Mouse (Mus musculus) bone marrow, adult 2 months (tissue): ENCODE measurements around the gene Atf7. TPM values are rescaled to one million over a fixed set of nuclear protein-coding genes. Genes with fewer than 3 reads are reported as not detected.
"Not testable (repeated sequence)": the region's sequence is repeated elsewhere in the genome, so short reads cannot be mapped to it uniquely, and the experiment has no call there.

Experiments used
- H3K27ac ChIP-seq: fragments of 200-500 bp; 2 replicates; pipeline ENCODE4 v1.5.1; 2012; ENCODE audit warnings: low read depth, mild to moderate bottlenecking, control low read depth, inconsistent platforms, low read length; ENCODE audit not compliant: control insufficient read depth, poor library complexity, insufficient read depth
- H3K4me1 ChIP-seq: fragments of 200-500 bp; 2 replicates; pipeline ENCODE4 v1.6.1; 2011; ENCODE audit warnings: low read length; ENCODE audit not compliant: control insufficient read depth, insufficient read depth
- H3K4me3 ChIP-seq: fragments of 200-500 bp; replicated peaks from 2 replicates; pipeline ENCODE3; 2011; ENCODE audit warnings: mild to moderate bottlenecking, low read depth, low read length, control low read depth; ENCODE audit not compliant: control insufficient read depth
- CTCF ChIP-seq: fragments of 200-500 bp; IDR thresholded peaks from 2 replicates; pipeline ENCODE4 v1.5.1; 2011; ENCODE audit warnings: low read length, control low read depth; ENCODE audit not compliant: control insufficient read depth, insufficient read depth
- POLR2A ChIP-seq: fragments of 200-500 bp; IDR thresholded peaks from 2 replicates; pipeline ENCODE4 v1.6.1; 2011; ENCODE audit warnings: low read depth, mild to moderate bottlenecking, control low read depth, low read length, borderline replicate concordance; ENCODE audit not compliant: control insufficient read depth
- WGBS: fragments of 180-500 bp; shearing (Covaris S2); methylation state at CpG from one replicate; pipeline ENCODE4 v1.1.7; 2018; 5-methylcytosine and 5-hydroxymethylcytosine counted together
- polyA plus RNA-seq: library from polyadenylated mRNA; stranded (reverse); fragments of >200 nt; gene quantifications from 2 replicates; pipeline ENCODE4 v1.2.4, GENCODE M21; 2011; ENCODE audit warnings: low replicate concordance; ENCODE audit not compliant: missing spikeins, insufficient read depth, insufficient read length

The Atf7 gene
- polyA plus RNA-seq, 1 experiment, result 45.2 TPM

DNA sequence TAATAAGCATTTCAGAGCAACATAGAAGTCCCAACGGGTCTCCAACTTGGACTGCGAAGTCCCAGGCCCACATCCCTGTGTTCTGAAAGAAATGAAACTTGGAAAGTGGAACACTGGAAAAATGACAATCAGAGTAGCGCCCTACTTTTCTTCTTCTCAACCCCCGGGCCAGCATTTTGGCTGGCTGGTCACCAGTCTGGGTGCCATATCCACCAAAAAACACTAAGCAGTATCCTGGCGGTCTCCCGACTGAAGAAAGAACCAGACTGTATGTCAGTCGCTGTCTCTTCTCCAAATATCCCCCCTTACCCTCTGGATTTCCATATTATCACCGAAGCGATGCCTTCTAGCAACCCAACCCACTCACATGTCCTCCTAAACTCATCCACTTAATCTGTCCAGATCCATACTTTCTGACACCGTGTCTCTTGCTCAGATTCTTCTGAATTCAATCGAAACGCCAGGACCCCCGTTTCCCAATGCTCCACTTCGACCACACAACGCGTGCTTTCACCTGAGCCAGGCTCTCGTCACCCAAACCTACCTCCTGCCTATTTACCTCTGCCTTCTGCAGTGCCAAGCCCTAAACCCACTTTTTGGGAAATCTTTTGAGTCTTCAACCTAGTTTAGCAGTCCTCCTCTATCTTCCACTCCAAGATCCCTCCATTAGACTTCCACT, 834 bp downstream of the Atf7 start:
- H3K4me1 ChIP-seq, result no peaks in the 10 kb centered on the region; the same call in 1 of the 2 replicates
- H3K27ac ChIP-seq, result peak overlapping the region; percentile 45; the same call in 1 of the 2 replicates
- H3K4me3 ChIP-seq, result peak overlapping the region; percentile 91
- WGBS, result 2% methylated on average over 17 of the region's 17 CpGs
- TF ChIP-seq CTCF, result no peak
- no peak for TF ChIP-seq POLR2A

- Histone ChIP-seq H3K4me1 (no peaks in the 10 kb centered on the region; the same call in 1 of the 2 replicates), H3K4me3 (no peak overlapping the region), H3K27ac (no peak overlapping the region)
- whole genome bisulfite sequencing, result 58% methylated on average over 3 of the region's 3 CpGs
- no peak for TF ChIP-seq POLR2A
- TF ChIP-seq CTCF, result no peak
These were observed 2.1 kb downstream of the Atf7 start for GRCm38 (mm10) chr15:102623121-102623520.

DNA sequence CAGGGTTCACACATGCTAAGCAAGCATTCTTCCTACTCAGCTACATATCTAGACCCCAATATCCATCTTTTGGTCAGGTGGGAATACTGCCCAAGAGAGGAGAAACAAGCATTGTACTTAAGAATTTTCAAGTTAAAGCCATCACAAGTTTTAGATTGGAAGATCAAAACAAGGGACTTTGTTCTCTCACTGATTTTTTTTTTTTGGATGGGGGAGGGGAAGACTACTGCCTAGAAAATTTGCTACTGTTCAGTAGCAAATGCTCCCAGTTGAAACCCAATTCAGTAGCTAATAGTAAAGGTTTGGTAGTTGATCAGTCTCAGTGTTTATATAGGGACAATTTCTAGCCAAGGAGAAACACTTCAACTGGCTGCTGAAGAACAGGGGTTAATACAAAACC, 2.7 kb downstream of the Atf7 start:
- Histone ChIP-seq H3K4me3 (no peak overlapping the region), H3K4me1 (no peaks in the 10 kb centered on the region; the same call in 1 of the 2 replicates), H3K27ac (no peak overlapping the region)
- no peak for TF ChIP-seq CTCF
- no peak for TF ChIP-seq POLR2A

DNA sequence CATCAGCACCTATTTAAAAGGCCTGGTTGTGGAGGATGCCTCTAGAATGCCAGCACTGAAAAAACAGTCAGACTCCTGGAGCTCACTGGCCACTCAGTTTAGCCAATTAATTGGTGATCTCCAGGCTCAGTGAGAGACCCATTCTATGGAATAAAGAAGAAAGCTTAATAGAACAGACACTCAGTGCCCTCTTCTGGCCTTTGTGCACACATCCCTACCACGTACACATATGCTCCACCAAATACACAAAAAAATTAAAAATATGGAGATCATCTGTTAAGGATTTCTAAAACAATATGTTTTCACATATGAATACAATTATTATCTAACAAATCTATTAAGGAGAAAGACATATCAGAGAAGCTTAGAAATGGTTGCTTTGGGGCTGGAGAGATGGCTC, 4.5 kb downstream of the Atf7 start:
- WGBS, result 76% methylated on average over 1 of the region's 1 CpGs
- Histone ChIP-seq H3K4me1 (no peaks in the 10 kb centered on the region; the same call in 1 of the 2 replicates), H3K27ac (no peak overlapping the region), H3K4me3 (no peak overlapping the region)
- TF ChIP-seq POLR2A (no peak), CTCF (no peak)

- TF ChIP-seq CTCF (no peak), POLR2A (no peak)
- no peaks in the 10 kb centered on the region; the same call in 1 of the 2 replicates for H3K4me1 ChIP-seq
- H3K4me3 ChIP-seq, result no peak overlapping the region
- no peak overlapping the region for H3K27ac ChIP-seq
- 85% methylated on average over 5 of the region's 5 CpGs for WGBS
These were observed 5.8 kb downstream of the Atf7 start for GRCm38 (mm10) chr15:102619486-102619885.

- Histone ChIP-seq H3K4me3 (no peak overlapping the region), H3K4me1 (no peaks in the 10 kb centered on the region; the same call in 1 of the 2 replicates), H3K27ac (no peak overlapping the region)
- TF ChIP-seq POLR2A (no peak), CTCF (no peak)
- 4% methylated on average over 1 of the region's 1 CpGs for WGBS
These were observed 7.6 kb downstream of the Atf7 start for GRCm38 (mm10) chr15:102617654-102618053.

DNA sequence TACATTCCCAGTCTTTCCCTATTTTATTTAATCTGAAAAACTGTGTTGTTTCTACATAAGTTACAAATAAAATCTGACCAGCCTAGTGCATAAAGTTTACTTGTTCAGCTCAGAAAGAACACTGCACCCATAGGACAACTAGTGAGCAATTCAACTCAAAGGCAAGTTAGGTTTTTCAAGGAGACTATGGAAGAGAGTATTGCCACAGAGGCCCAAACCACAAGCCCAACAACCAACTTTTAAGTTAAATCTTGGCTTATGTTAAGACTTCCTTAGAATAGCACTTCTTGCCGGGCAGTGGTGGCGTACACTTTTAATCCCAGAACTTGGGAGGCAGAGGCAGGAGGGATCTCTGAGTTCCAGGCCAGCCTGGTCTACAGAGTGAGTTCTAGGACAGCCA, 9.1 kb downstream of the Atf7 start:
- H3K4me1 ChIP-seq, result no peaks in the 10 kb centered on the region; the same call in 1 of the 2 replicates
- H3K4me3 ChIP-seq, result no peak overlapping the region
- H3K27ac ChIP-seq, result no peak overlapping the region
- WGBS, result 37% methylated on average over 2 of the region's 2 CpGs
- TF ChIP-seq CTCF (no peak), POLR2A (no peak)

DNA sequence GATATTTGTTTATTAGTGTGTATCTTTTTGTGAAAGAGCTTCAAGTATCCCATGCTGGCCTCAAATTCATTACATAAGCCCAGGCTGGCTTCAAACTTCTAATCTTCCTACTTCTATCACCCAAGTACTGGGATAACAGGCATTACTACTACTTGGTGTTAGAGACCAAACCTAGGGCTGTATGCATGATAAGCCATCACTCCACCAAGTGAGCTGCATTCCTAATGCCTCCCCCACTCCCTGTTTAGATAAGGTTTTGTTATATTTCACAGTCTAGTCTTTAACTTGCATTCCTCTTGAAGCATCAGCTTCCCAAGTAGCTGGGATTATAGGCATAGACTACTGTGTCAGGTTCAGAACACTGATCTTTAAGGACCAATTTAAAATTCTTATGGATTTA, 11.0 kb downstream of the Atf7 start:
- H3K27ac ChIP-seq, result no peak overlapping the region
- H3K4me1 ChIP-seq, result no peaks in the 10 kb centered on the region; the same call in 1 of the 2 replicates
- H3K4me3 ChIP-seq, result no peak overlapping the region
- TF ChIP-seq POLR2A (no peak), CTCF (no peak)

DNA sequence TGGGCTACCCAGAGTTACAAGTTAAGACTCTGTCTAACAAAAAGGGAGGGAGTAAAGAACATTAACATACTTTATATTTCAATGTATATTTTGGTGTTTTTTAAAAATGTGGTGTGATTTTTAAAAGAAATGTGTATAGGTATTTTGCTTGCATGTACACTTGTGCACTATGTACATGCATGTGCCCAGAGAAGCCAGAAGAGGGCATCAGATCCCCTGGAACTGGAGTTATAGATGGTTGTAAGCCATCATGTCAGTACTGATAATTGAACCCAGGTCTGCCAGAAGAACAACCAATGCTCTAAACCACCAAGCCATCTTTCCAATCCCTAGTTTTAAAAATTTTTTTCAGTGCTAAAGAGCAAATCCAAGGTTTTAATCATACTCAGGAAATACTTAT, 12.3 kb downstream of the Atf7 start:
- Histone ChIP-seq H3K27ac (no peak overlapping the region), H3K4me3 (no peak overlapping the region), H3K4me1 (no peaks in the 10 kb centered on the region)
- TF ChIP-seq CTCF (no peak), POLR2A (no peak)

DNA sequence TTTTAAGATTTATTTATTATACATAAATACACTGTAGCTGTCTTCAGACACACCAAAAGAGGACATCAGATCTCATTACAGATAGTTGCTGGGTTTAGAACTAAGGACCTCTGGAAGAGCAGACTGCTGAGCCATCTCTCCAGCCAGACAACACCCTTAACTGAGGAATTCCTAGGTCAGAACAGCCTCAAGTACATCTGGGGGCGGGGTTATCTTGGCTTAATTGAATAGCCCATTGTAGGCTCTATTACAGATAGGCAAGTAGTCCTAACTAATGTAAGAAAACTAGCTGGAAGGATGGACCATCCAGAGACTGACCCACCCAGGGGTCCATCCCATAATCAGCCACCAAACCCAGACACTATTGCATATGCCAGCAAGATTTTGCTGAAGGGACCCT, 16.7 kb downstream of the Atf7 start:
- WGBS, result 85% methylated on average over 1 of the region's 1 CpGs
- H3K27ac ChIP-seq, H3K4me3 ChIP-seq, H3K4me1 ChIP-seq: not testable (repeated sequence)
